Mouse (Mus musculus): ENCODE measurements around the gene Dennd2a.

Dennd2a gene

GRCm38 (mm10) chr6:39515739-39516131 lies 41.9 kb downstream of the Dennd2a start:
- DNase-seq (ENCODE audit: low read depth, low spot score) = no peak

DNA sequence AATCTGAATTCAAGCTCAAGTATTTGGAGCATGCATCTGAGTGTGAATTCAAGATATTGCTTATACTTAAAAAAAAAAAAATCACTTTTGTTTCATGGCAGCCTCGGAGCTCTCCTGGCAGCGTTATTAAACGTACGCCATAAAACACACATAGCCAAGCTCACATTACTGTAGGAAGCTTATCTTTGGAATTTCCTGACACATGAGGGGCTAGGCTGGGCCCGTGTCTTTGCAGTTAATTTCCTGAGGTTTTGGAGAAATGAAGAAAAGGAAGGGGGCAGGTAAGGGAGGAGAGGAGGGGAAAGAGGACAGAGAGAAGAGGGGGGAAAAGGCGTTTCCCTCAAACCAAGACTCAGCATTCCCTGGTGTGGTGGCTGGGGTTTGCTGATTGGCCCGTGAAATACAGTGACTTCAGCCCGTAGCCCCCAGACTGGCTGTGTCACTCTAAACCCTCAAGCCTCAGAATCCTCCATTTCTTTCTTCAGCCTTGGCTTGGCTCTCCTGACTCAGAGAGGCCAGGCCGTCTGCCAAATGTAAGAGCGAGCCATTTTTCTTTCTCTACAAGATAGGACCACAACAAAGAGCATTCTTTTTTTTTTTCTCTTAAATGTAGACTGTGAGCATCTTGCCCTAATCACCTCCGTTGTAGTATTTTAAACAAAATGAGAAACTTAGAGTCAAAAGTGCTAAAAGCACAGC lies 42.5 kb downstream of the Dennd2a start:
- no peak for DNase-seq (ENCODE audit: low read depth, low spot score)

DNA sequence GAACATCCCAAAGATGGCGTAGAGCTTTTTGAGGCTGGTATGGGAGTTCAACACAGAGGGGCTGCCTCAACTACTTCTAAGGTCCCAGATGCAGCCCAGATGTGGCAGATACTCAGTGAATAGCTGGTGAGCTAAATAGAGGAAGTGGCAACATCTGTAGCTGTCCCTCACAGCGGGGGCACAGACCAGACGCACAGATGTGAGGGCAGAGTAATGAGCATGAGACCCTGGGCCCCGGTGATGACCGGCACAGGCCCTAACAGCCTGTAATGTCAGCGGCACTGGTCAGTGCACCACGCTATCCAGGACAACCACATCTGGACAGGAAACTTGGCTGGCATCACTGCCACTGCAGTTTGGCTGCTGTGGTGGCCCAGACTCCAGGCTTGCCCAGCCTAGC lies 54.2 kb downstream of the Dennd2a start:
- DNase-seq (ENCODE audit: low read depth, low spot score) = no peak

GRCm38 (mm10) chr6:39497165-39497564 lies 60.5 kb downstream of the Dennd2a start:
- DNase-seq (ENCODE audit: low read depth, low spot score) = no peak

GRCm38 (mm10) chr6:39493129-39493714 lies 64.4 kb downstream of the Dennd2a start:
- no peak for DNase-seq (ENCODE audit: low read depth, low spot score)

- no peak for DNase-seq (ENCODE audit: low read depth, low spot score)
Measured at GRCm38 (mm10) chr6:39492161-39492560, 65.5 kb downstream of the Dennd2a start.

GRCm38 (mm10) chr6:39491203-39491602 lies 66.5 kb downstream of the Dennd2a start:
- DNase-seq (ENCODE audit: low read depth, low spot score) = no peak

GRCm38 (mm10) chr6:39488292-39488691 lies 69.4 kb downstream of the Dennd2a start:
- DNase-seq (ENCODE audit: low read depth, low spot score) = no peak

GRCm38 (mm10) chr6:39483656-39484055 lies 74.0 kb downstream of the Dennd2a start:
- DNase-seq (ENCODE audit: low read depth, low spot score) = no peak

DNA sequence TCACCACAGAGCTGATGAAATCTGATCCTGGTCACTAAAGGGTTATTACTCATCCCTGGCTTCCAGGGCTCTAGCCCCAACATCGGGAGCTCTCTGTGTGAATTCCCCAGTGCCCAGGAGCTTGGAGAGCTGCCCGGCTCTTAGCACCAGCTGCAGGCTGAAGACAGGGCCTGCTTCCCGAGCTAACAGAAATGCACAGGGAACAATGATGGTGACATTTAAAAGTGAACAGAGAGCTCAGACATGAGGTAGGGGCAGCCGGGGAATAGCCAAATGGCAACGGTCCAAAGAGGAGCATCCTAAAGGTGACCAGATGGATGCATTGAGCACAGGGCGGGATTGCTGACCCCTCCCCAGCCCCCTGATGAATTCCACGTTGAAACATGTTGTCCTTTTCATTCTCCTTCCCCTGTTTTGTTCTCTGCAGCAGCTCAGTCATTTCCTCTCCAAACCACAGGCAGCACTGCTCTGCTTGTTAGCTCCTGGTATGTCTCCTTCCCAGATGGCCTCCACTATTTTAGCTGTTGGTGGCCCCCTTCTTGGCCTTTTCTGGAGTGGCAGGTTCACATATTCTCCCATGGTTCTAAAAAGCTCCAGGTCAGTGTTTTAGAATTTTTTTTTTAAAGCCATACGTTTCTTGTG lies 79.0 kb downstream of the Dennd2a start:
- no peak for DNase-seq (ENCODE audit: low read depth, low spot score)

- no peak for DNase-seq (ENCODE audit: low read depth, low spot score)
Measured at GRCm38 (mm10) chr6:39476617-39477016, 81.0 kb downstream of the Dennd2a start.

- DNase-seq (ENCODE audit: low read depth, low spot score) = no peak
Measured at GRCm38 (mm10) chr6:39474424-39474823, 83.2 kb downstream of the Dennd2a start.

DNA sequence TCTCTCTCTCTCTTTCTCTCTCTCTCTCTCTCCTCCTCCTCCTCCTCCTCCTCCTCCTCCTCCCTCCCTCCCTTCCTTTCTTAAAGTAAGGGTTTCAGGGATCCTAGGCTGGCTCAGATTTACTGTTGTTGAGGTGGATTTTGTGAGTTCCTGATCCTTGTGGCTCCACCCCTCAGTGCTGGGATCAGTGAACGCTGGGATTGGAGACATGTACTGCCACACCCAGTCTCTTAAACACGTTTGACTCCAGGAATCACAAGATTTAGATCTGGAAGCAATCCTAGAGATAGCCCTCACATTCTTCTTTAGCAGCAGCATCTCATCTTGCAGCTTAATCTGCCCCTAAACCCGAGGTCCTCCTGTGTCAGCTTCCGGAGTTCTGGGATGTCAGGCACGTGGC lies 84.8 kb downstream of the Dennd2a start:
- DNase-seq (ENCODE audit: low read depth, low spot score) = no peak

- no peak for DNase-seq (ENCODE audit: low read depth, low spot score)
Measured at GRCm38 (mm10) chr6:39472271-39472670, 85.4 kb downstream of the Dennd2a start.

DNA sequence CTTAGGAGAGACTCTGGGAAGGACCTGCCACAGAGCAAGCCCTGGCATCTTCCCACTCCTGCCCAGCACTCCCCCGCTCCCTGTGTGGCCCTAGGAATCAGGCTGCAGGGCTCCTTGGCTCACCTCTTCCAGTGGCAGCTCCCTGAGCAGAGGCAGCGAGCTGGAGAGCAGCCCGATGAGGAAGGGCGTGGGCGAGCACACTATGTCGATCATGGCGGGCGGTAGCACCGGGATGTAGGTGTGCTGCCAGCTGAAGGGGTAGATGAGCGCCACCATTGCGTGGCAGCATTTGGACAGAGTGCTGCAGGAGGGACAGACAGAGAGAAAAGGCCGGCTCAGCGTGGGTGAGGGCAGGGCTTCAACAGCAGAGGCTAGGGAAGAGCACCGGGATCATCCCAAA lies 87.6 kb downstream of the Dennd2a start:
- DNase-seq (ENCODE audit: low read depth, low spot score) = no peak

- no peak for DNase-seq (ENCODE audit: low read depth, low spot score)
Measured at GRCm38 (mm10) chr6:39469427-39469826, 88.2 kb downstream of the Dennd2a start.

- DNase-seq (ENCODE audit: low read depth, low spot score) = peak; percentile 90
Measured at GRCm38 (mm10) chr6:39462621-39463538, 94.8 kb downstream of the Dennd2a start.

DNA sequence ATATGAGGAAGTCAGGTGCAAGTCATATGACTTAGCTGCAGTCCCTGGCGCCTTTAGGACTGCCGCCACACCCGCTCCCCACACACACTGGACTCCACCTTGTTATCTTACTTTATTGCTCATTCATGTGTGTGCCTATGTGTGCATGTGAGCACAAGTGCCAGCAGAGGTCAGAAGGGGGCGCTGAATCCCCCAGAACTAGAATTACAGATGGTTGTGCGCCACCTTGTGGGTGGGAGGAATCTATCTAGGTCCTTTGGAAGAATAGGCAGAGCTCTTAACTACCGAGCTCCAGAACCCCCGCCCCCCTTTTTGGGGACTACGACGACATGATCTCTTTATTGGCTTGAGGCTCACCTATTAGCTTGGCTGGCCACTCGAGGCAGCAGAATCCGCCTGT lies 97.6 kb downstream of the Dennd2a start:
- peak; percentile 42 for DNase-seq (ENCODE audit: low read depth, low spot score)

DNA sequence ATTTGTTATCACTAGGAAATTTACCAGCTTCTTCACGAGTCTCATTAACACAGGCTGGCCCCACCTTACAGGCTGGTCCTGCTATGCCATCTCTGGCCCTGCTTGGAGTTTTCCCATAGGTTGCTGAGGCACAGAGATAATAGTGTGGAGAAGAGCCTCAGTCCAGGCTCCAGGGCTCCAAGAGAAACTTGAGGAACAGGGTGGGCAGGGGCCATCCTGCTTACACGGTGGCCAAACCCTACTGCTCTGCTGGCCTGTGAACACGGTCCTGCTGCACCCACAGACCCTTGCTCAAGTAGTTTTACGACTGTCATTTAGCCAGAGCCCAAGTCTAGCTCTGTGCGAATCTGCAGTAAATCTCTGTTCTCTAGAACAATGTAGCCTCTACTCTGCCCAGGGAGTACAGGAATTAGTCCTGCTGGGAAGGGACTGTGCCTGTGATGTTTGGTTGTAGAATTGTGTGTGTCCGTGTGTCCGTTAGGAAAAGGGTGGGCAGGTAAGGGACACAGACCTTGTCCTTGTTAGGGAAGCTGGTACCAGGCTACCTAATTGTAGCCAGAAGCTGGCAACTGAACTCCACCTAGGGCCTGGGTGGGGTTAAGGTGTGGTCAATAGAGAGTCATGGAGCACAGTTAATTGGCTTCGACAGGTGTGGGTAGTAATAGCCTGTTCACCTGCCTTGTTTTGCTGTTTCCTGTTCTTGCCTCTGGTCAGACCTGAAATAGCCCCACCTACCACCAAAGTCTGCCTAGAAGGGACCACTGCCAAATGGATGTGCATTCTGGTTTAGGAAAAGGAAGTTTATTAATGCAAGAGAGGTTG lies 102.1 kb downstream of the Dennd2a start:
- DNase-seq (ENCODE audit: low read depth, low spot score) = no peak

DNA sequence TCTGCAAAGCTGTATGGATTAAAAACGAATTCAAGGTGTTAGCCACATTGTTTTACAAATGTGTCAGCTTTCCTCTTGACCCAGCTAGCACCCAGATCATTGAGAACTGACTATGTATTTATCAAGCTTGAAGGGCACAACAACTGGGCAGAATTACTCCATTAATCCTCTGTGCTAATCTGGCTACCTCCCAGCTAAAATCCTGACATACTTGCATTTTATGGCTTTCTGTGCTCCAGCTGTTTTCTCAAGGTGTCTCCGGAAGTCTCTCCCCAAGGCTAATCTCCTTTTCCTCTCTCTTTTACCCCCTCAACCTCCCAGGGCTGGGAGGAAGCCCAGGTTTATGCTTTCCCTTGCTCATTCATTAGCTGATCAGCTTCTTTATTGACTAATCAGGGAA lies 103.1 kb downstream of the Dennd2a start:
- no peak for DNase-seq (ENCODE audit: low read depth, low spot score)

GRCm38 (mm10) chr6:39453564-39453963 lies 104.1 kb downstream of the Dennd2a start:
- DNase-seq (ENCODE audit: low read depth, low spot score) = no peak

All from CD4-positive, CD25-positive, alpha-beta regulatory T cell, adult 2 months (primary cell).